Mouse (Mus musculus) bone marrow macrophage, adult 2 months (primary cell): ENCODE measurements at regions not wholly inside any gene's neighbourhood (a gene's known extent, or its start where the extent isn't known, plus 50 kb on each side); places are given as distances from the start of the nearest gene placed in this dataset.

Experiments
- H3K27ac ChIP-seq: 2 replicates; pipeline ENCODE4 v1.5.1; 2012; ENCODE audit warnings: low read depth, low read length; ENCODE audit not compliant: insufficient read depth
- H3K4me1 ChIP-seq: 2 replicates; pipeline ENCODE4 v1.6.1; 2012; ENCODE audit warnings: low read length; ENCODE audit not compliant: control insufficient read depth, insufficient read depth
- H3K4me3 ChIP-seq: 2 replicates; pipeline ENCODE4 v1.5.1; 2012; ENCODE audit warnings: mild to moderate bottlenecking, low read length, moderate library complexity; ENCODE audit not compliant: insufficient read depth
- CTCF ChIP-seq: IDR thresholded peaks from 2 replicates; pipeline ENCODE4 v1.5.1; 2012; ENCODE audit warnings: low read depth, mild to moderate bottlenecking, low read length, moderate library complexity
- POLR2A ChIP-seq: IDR thresholded peaks from 2 replicates; pipeline ENCODE4 v1.6.1; 2012; ENCODE audit warnings: mild to moderate bottlenecking, low read depth, low read length, borderline replicate concordance

DNA sequence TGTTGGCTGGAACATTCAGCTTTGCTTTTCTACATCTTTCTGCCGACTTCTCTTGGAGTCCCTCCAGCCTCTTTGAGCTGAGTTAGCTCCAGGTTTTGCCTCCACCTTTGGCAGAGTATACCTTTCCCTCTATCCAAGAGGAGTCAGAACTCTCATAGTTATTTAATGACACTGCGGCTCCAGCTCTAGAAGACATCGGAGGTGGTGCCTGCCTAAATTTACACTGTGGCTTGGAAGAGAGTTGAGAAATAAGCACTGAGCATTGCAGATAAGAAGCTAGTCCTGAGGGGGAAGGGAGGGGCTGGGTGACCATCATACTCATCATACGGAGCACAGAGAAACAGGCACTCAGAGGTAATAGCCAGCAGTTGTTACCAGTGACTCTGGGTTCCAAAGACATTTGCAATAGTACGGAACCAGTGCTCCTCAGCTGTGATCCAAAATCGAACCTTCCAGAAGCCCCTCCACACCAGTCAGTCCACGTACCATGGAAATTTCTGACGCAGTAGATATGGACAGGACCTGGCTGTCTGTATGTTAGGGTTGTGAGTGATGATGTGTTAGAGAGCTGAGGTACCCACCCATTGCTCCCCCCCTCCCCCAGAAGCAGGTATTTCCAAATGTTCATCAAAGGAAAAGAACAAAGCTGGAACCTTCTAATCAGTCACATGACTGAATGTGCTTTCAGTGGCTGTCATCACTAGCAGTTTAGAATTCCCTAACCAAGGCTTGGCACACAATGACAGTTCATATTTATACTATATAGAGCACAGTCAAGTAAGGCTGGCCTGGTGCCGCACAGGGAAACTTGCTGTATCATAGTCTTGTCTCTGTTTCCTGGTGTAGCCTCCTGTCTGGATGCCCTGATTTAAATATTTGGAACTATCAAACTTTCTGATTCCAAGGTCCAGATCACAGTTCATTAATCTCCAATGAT lies 120.2 kb upstream of the Mpp6 start:
- H3K4me3 ChIP-seq: no peak overlapping the region
- H3K27ac ChIP-seq: no peak overlapping the region
- H3K4me1 ChIP-seq: no peaks in the 10 kb centered on the region
- TF ChIP-seq POLR2A (no peak), CTCF (no peak)

DNA sequence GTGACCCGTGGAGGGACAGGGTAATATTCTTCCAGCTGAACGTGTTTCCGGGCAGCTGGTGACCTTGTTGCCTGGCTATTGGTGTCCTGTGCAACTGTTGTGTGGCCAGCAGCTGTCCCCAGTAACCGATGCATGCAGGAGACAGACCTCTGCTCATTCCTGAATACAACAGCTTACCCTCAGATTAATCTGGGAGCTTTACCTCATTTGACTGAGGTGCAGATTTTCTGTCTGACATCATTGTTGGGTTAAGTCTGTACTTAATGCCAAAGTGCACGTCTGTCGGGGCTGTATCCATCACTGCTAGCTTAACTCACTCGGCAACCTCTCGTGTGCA lies 119.6 kb upstream of the Mpp6 start:
- TF ChIP-seq POLR2A (no peak), CTCF (no peak)

DNA sequence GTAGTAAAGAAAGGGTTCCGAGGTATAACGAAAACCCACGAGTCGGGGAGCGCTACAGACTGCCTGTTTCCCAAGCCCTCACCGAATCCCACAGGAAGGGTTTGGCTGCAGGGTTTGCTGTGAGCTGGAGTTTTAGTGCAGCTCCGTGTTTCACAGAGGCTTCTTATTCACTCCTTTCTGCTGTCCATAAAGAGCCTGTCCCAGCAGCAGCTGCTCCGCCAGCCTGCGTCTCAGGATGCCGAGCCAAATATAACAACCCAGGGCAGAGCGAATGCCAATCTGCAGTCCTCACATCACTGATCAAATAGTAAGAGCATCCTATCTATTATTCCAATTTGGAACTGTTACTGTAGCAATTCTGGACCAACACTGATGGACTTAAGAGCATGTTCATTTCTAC lies 110.7 kb upstream of the Mpp6 start:
- peaks cover 4% of the 10 kb centered on the region for H3K4me1 ChIP-seq
- H3K4me3 ChIP-seq: no peak overlapping the region
- H3K27ac ChIP-seq: no peak overlapping the region
- no peak for TF ChIP-seq CTCF
- TF ChIP-seq POLR2A: no peak

More for the DNA sequence above, 119.6 kb upstream of the Mpp6 start:
- H3K4me1 ChIP-seq: no peaks in the 10 kb centered on the region
- H3K27ac ChIP-seq: no peak overlapping the region
- no peak overlapping the region for H3K4me3 ChIP-seq

DNA sequence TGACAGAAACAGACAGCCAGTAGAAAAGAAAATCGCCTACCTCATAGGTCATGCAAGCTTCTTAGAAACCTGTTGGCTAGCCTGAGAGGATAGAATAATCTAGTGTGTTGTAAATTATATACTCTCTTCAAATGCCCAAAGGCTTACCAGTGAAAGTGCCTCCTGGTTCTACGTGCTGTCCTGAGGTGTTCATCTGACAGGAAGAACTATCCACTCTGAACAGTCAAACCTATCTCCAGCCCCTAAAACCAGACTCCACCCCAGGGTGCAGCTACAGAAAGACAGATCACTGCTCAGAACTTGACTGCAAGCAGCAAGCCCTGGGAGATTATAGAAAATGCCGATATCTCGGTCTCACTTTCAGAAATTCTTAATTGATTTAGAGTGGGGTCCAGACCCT lies 102.0 kb upstream of the Mpp6 start:
- TF ChIP-seq CTCF (no peak), POLR2A (no peak)
- H3K27ac ChIP-seq: no peak overlapping the region
- H3K4me3 ChIP-seq: no peak overlapping the region
- H3K4me1 ChIP-seq: no peaks in the 10 kb centered on the region

DNA sequence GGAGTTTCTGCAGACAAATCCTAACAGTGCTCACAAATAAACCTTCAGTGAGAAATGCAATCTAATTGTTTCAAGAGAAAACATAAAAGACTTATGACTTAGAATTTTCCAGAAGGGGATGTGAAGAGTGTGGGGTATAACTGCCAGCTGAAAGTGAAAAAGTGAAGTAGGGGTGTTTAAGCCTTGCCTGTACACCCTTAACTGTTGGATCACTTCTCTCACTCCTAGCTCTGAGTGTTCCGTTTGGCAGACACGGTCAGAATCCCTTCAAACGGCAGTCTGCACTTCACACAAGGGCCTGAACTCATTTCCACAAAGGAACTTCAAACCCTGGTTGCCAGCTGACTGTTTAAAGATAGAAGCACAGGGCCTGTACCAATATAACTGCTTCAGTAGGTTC lies 101.2 kb upstream of the Mpp6 start:
- no peak for TF ChIP-seq CTCF
- no peak for TF ChIP-seq POLR2A
- Histone ChIP-seq H3K4me3 (no peak overlapping the region), H3K4me1 (no peaks in the 10 kb centered on the region), H3K27ac (no peak overlapping the region)

DNA sequence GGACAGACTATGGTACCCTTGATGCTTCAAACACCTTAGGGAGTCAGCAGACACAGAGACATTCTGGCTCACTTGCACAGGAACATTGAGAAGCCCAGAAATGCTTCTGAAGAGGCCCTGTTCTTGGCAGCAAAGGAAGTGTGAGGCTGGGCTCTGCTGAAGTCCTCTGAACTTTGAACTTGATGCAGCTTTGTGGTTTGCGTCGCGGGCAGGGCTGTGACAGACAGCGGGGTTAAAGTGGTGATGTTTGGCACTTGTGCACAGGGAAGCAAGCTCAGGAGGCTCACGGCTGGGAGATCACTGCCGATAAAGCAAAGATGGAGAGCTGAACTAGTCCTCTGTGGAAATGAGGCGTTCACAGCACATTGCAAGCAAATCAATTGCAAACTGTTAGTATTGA lies 100.7 kb upstream of the Mpp6 start:
- no peak overlapping the region for H3K27ac ChIP-seq
- TF ChIP-seq POLR2A (no peak), CTCF (no peak)

DNA sequence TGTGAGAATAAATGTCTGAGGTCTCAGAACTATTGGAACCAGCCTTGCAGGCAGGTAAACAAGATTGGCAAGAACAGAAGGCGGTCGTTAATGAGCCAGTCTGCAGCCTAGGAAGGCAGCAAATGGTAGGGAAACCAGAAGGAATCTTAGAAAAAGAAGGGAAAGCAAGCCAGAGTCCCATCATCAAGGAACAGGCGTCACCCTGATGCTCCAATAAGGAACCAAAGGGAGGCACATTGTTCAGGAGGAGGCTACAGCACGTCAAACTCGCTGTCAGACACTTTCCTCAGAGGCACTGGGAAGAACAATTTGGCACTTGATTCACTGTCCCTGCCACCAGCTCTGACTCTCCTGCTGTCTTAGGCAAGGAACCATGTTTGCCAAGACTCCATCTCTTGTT lies 100.2 kb upstream of the Mpp6 start:
- no peaks in the 10 kb centered on the region for H3K4me1 ChIP-seq
- no peak overlapping the region for H3K27ac ChIP-seq
- TF ChIP-seq CTCF (no peak), POLR2A (no peak)
- no peak overlapping the region for H3K4me3 ChIP-seq

More for the DNA sequence above, 100.7 kb upstream of the Mpp6 start:
- H3K4me3 ChIP-seq: no peak overlapping the region
- H3K4me1 ChIP-seq: no peaks in the 10 kb centered on the region

DNA sequence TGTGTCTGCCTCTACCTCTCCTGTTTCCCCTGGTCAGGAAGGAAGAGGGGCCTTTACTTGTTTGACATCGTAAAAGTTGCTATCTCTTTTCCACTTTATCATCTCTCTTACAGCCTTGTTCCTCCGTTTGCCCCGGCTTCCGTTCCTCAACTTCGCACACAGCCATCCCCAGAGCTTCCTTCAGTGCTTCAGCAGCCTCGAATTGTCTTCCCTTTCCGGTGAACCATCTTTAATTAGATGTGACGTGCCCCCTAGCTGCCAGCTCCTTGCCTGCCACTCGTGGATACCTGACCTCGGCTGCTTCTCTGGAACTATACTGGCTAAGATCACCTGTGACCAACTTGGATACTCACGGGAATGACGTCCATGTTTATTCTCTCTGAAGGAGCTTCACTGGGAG lies 99.0 kb upstream of the Mpp6 start:
- Histone ChIP-seq H3K4me1 (no peaks in the 10 kb centered on the region), H3K4me3 (no peak overlapping the region), H3K27ac (no peak overlapping the region)
- TF ChIP-seq CTCF (no peak), POLR2A (no peak)

DNA sequence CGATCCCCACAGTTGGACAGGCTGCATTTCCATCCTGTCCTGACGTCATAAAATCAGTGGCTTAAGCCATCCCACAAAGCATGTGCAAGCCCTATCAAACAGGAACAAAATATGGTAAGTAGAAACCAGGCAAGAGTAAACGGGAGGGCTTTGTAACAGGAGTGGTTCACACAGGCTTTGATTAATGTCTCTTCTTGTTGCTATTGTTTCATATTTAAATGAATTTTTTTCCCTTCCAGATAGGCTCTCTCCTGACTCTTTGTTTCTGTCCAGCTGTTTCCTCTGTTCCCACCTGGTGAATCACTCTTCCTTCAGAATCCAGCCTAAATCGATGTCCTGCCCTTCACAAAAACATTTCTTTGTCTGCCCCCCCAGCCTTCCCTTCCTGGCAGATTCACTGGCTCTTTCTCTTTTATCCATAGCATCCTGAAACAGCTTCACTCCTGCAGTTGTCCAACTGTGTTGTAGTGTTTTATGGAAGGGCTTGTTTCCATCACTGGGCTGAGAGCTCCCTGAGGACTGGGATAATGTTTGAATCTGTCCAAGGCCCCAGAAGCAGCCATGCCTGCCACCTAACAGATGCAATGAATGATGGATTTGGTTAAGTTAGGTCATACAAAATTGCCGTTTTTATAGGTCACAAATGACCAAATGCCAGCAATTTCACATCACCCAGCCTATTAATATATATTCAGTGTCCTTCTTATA lies 98.1 kb upstream of the Mpp6 start:
- Histone ChIP-seq H3K4me3 (no peak overlapping the region), H3K4me1 (no peaks in the 10 kb centered on the region), H3K27ac (no peak overlapping the region)
- no peak for TF ChIP-seq POLR2A
- no peak for TF ChIP-seq CTCF

DNA sequence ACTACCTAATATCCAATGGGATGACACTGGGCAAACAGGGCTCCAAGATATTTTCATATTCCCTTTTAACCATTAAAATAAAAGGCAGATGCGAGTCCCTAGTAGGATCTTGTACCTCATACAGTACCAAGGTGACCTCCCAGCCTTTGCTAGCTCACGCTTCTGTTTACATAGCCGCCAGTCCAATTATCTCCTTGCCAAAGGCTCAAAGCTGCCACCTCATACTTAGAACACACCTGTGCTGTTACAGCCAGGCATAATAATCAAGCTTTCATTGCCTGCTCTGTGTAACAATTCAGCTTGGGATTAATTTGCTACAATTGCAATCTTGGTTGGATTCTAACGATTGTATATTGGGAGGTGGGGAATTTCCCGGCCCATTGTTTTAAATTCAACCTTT lies 97.0 kb upstream of the Mpp6 start:
- H3K4me1 ChIP-seq: no peaks in the 10 kb centered on the region
- no peak overlapping the region for H3K4me3 ChIP-seq
- no peak overlapping the region for H3K27ac ChIP-seq
- TF ChIP-seq CTCF (no peak), POLR2A (no peak)
